Mouse (Mus musculus) urinary bladder, postnatal 25 days (tissue): ENCODE results near the gene Necab3.

Experiments
- DNase-seq: peaks from one replicate; pipeline ENCODE4 v3.0.0; 2022; ENCODE audit warnings: low spot score

Necab3 gene

DNA sequence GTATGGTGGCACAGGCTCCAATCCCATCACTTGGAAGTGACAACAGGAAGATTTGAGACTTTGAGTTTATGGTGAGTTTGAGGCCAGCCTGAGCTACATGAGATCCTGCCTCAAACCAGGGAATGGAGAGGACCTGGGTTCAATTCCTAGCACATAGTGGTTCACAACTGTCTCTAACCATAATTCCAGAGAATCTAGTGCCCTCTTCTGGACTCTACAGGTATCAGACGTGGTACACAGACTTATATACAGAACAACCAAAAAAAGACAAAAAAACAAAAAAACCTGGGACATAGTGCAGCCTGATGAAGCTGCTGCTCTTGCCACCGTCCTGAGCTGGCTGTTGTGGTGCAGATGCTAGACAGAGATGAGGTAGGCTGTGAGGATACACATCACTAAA, 17.1 kb downstream of the Necab3 start:
- DNase-seq, result no peak

DNA sequence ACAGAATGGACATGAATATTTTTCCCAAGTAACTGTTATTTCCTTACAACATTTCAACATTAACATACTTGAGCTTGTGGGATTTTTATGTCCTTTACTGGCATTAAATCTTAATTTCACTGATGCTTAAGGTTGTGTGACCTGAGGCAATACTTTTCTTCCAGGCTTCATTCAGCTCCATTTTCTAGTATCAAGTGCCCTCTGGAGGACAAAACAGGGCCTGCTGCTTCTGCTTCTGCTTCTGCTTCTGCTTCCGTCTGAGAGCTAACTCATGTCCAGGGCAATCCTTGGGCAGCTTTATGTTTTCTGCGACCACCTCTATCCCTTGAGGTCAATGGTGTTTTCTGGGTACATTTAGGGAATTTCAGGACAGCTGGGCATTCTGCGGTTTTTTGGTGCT, 19.0 kb downstream of the Necab3 start:
- no peak for DNase-seq

DNA sequence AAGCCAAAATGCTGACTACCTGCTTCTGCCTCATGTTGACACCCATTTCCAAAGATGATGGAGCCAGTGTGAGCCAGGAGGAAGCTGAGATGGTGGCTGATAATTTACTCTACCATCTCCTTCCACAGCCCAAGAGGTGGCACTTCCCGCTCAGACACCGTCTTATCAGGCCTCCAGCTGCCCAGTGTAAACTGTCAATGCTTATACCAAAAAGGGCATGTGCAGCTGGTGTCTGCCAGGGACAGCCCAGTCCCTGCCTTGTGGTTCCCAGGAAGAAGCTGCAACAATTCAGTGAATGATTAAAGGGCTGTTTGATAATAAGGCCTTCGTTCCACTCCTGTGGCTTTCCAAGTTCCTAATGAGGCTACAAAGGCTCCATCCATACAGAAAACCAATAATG, 20.0 kb downstream of the Necab3 start:
- no peak for DNase-seq

DNA sequence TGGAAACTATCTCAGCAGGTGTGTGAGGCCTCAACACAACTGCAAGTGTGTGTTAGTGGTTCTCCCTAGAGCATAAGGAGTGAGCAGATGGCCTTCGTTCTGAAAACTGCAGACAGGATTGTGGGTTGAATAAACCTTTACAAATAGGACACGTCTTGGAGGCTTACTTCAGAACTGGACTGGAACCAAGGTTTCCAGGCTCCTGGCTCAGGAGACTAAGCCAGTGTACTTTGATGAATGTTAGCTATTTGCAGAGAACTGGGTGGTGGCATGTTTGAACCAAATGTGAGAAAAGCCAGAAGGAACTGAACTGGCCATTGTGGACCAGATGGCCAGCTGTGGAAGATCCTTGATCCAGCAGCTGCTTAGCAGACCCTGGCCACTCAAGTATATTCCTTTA, 20.4 kb downstream of the Necab3 start:
- no peak for DNase-seq

DNA sequence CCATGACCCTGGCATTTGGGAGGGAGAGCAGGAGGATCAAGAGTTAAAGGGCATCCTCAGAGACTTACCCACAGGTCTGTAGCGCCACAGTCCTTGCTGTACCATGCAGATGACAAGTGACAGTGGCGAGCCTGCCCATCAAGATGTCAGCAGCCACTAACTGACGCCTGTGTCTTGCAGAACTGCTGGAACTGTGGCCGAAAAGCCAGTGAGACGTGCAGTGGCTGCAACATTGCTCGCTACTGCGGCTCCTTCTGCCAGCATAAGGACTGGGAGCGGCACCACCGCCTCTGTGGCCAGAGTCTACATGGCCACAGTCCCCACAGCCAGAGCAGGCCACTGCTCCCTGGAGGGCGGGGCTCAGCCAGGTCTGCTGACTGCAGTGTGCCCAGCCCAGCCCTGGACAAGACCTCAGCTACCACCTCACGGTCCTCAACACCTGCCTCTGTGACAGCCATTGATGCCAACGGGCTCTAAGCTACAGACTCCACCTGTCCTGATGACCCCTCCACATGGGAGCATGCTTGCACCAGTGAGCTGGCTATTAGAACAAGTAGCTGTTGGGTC, 23.9 kb downstream of the Necab3 start:
- DNase-seq, result no peak

DNA sequence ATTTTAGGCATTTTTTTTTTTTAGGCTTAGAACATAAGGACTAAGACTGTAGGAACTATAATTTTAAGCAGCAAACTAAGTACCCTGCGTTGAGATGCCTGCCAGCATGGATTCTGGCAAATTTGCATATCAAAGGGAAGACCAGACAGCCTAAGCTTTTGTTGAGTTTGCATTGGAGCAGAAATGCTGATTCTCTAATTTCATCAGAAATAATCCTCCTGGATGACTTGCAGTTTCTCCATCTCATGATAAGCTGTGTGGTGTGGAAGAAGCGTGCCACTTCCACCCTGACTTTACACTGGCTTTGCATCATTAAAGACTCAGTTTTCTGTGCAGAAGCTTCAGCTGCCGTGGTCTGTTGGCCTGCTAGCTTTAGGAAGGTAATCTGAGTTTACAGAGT, 25.8 kb downstream of the Necab3 start:
- no peak for DNase-seq

DNA sequence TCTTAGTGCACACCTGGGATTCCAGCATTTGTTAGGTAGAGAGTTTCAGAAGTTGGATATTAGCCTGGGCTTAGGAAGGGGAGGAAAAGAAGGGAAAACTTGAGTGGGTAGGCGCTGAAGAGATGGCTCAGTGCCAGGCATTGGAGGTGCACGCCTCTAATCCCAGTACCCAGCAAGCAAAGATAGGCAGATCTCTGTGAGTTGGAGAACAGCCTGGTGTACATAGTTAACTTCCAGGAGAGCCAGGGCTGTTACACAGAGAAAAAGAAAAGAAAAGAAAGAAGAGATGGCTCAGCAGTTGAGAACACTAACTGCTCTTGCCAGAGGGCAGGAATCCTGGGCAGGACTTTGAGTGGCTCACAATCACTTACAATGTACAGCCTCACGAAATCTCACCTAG, 32.2 kb downstream of the Necab3 start:
- DNase-seq, result no peak

DNA sequence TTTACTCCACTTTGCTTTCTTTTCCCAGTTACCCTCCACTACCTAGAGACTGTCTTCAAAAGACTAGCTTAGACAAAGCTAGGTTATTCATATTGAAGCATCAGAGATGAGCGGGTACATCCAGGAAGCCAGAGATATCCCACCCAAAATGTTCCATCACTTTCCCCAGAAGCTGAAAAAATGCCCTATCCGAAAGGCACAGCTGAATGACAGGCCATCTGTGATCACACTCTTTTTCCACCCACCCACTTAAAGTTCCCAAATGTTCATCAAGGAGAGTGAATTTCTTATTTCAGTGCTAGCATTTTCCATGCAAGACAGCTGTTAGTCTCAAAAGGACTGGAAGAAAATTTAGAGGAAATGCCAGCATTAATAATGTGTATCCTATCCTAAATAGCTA, 33.4 kb downstream of the Necab3 start:
- DNase-seq, result no peak

DNA sequence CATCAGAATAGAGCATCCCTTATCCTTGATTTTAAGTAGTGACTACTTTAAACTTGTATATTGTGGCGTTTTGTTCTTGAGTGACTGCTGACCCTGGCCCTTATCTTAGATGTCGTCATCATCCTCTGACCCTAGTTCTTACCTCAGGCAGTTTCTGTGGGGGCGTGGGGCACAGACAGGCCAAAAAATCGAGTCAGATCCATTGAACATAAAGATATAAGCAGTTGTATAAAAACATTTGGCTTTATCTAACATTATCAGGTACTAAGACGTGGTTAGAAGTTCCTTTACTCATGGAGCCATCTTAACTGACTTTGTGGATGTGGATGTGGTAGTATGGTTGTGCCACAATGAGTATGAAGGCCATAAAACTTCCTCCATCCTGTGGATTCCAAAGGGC, 36.4 kb downstream of the Necab3 start:
- no peak for DNase-seq

DNA sequence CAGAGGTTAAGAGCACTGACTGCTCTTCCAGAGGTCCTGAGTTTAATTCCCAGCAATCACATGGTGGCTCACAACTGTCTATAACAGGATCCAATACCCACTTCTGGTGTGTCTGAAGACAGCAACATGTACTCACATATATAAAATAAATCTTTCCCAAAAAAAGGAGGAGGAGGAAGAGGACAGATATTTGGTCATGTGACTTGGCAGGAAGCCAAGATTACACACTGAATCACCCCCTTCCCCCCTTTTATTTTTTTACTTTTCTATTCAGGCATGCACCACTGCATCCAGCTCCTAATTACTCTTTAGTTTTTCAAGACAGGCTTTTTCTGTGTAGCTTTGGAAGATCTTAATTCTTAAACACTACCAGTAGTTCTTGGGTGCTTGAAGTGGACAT, 37.2 kb downstream of the Necab3 start:
- no peak for DNase-seq

DNA sequence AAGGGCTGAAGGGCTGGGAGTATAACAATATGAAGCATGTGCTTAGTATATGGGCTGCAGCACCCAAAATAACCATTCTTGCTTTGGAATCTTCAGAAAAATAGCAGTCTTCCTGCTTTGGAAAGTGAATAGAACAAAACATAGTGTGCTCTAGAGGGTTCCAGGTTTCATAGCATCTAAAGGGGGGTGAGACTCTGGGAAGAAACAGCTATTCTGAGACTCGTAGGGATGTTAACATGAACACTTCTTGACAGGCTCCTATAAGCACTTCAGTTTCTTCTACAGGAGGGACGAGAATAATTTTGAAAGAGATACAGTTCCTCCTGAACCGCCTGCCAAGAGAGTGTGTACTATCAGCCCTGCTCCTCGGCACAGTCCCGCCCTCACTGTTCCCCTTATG, 41.3 kb downstream of the Necab3 start:
- DNase-seq, result no peak

DNA sequence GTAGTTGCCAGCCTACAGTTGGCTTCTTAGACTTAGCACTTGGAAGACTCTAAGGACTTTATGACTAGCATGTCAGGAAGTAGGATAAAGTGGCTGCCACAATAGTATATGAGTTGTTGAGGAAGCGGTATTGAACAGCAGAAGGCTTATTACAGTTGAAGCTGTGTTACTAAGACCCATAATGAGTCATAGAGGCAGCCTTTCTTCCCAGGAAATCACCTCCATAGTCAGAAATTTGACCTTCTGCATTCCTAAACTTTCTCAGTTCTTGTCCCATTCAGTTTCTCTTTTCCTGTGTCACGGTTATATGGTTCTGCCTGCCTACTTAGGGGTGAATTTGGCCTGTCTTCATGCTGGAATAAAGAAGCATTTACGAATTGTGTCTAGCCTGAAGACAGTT, 41.7 kb downstream of the Necab3 start:
- DNase-seq, result no peak

DNA sequence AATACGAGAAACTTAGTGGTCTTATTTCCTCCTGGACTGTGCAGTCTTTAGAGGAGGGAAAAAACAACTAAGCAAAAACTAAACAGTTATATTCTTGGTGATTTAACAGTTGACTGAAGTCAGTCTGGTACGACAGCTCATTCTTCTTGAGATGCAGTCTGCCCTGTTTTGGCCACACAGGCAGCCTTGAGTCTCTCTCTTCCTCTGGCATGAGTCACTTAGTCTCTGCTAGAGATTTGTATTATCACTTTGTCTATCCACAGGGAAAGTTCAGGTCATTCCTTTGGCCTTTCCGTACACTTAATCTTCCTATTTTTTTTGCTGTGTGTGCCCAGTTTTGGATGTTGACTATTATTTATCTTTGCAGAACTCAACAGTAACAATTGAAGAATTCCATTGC, 48.5 kb downstream of the Necab3 start:
- no peak for DNase-seq

DNA sequence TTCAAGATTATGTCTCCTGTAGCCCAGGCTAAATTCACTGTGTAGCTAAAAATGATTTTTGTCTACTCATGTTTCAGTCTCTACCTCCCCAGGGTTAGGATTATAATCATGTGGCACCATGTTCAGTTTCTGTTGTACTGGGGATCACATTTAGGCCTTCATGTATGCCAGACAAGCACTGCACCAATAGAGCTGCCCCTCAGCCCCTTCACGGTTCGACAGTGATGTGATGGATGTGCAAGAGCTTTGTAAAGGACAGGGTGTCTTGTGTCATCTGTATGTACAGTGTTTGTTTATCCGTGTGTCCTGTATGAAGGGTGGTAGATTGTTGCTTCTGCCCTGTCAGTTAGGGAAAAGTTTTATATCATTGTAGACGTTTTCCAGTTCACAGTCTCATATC, 50.2 kb downstream of the Necab3 start:
- DNase-seq, result no peak

DNA sequence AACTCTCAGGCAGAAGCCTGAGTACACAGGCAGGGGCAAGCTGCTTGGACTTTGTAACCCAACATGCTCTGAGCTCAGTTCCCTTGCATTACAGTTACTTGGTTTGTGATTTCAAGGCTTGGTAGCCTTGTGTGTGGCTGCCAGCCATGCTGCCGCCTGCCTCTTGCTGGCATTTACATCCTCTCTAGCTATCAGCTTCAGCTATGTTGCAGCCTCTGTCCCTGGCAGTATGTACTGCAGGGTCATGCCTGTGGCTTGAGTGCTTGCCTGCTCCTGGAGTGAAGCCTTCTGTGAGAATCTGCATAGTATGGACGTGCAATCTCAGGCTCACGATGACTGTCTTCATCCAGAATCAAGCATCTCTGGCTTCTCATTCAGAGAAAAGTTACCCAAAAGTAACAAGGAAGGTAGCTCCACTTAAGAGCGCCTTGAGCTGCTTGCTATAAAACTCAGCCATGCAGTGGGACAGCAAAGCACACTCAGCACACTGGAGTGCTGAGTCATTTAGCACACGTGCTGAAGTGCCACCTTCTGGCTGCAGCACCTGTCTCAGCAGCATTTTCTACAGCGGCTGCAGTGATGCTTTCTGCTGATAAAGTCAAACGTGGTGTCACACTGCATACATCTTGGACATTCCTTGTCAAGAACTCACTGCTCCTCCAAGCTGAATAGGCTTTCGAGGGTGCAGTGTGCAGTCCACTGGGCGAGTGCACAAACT, 51.0 kb downstream of the Necab3 start:
- no peak for DNase-seq

DNA sequence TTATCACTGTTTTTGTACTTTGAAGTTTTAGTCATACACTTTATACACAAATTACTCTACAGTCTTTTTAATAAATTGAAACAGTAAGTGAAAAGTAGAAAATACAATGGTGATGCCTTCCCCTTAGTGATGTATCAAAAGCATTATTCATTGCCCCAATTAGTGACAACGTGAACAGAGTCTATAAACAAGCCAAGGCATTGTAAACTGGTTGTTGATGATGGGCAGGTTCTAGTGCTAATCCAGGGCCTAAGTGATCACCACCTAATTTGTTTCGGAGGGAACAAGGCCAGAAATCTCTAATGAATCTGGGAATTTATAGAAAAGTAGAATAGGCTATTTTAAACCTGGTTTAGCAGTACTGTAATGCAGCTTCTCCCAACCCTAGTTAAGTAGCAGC, 51.6 kb downstream of the Necab3 start:
- no peak for DNase-seq

DNA sequence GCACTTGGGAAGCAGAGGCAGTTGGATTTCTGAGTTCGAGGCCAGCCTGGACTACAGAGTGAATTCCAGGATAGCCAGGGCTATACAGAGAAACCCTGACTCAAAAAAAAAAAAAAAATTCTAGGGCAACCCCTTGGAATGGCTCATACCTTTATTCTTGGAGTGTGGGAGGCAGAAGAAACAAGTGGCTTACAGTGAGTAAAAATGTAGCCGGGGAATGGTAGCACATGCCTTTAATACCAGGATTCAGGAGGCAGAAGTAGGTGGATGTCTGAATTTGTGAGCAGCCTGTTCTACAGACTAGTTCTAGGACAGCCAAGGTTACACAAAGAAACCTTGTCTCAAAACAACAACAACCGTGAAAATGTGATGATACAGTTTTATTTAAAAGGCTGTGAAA, 57.9 kb downstream of the Necab3 start:
- no peak for DNase-seq

DNA sequence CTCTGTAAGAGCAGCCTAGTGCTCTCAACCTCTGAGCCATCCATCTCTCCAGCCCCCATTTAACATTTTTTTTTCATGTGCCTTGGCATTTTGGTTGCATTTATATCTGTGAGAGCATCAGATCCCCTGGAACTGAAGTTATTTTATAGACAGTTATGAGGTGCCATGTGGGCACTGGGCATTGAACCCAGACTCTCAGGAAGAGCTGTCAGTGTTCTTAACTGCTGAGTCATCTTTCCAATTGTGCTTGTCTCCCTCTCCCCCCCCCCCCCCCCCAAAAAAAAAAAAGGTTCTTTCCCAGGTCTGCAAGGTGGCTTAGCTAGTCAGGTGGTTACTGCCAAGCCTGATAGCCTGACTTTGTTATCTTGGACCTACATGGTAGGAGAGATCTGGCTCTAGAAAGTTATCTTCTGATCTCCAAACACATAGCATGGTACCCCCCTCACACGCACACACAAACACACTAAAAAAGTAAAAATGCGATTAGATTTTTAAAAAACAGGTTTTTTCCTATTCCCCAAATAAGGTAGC, 58.9 kb downstream of the Necab3 start:
- DNase-seq, result no peak

DNA sequence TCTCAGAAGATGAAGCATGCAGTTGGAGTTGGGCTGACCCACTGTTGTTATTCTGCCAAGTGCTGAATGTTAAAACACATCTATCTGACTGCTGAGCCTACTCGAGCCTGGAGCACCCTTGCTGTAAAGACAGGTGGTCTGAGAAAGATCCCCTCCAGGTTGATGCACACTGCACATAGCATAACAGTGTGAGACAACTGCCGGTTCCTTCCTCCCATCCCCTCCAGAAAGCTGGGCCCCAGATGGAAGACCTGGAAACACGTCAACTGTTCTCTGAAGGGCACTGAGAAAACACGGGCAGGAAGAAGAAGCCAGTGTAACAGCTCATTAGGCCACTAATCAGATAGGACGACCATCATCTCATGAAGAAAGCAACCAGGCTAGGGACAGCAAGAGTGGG, 60.1 kb downstream of the Necab3 start:
- DNase-seq, result no peak

DNA sequence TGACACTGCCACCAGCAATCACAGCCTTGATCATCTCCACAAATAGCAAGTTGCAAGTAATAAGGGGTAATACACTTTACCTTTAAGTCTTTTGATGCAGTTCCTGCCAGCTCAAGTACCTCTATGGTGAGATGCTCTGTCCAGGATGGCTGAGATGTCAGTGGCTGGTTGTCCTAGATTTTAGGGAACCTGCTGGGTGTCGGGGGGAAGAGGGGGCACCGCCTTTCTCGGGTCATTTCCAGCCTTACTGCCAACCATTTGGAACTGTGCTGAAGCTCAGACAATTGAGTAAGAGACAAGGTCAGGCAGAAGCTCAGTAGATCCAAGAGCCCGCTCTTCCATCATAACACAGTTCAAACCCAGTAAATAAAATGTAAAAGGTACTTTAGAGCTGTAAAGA, 63.7 kb downstream of the Necab3 start:
- no peak for DNase-seq
